Mouse (Mus musculus): ENCODE measurements around the gene Spata6. TPM values are rescaled to one million over a fixed set of nuclear protein-coding genes. Genes with fewer than 3 reads are reported as not detected.

Spata6 gene
- polyA plus RNA-seq, 1 experiment from 2014 or later: 18.6 TPM

DNA sequence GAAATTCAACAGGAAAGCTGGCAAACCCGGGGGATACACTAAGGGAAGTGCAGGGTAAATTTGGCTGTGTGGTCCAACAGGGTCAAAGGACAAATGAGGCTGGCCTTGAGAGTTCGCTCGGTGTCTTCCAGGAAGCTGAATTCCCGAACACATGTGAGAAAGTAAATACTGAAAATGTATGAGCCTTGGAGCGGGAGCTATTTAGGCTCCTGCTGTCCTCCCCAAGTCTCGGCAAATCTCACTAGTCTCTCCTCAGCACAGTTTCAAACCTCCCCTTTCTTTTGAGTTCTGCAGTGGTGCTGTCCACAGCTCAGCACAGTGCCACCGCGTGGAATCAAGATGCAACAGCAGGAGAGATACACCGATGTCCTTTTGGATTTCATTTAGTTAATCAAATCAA, 32.8 kb upstream of the Spata6 start:
- ATAC-seq (replicated peaks; ENCODE audit: insufficient number of reproducible peaks, low FRiP score, low TSS enrichment): peak; percentile 72

GRCm38 (mm10) chr4:111687613-111688012, 32.2 kb upstream of the Spata6 start:
- Histone ChIP-seq H3K4me3 (ENCODE audit: low read depth, low read length) (peak overlapping the region; percentile 29), H3K4me1 (ENCODE audit: control insufficient read depth, insufficient read depth, low read length) (peaks cover 2% of the 10 kb centered on the region; the same call in 1 of the 2 replicates), H3K9me3 (replicated peaks; ENCODE audit: control insufficient read depth, low read length) (no peaks in the 10 kb centered on the region), H3K27ac (ENCODE audit: low read depth, low read length) (no peak overlapping the region), H3K9ac (ENCODE audit: low read depth, low read length) (no peak overlapping the region), H3K27me3 (ENCODE audit: control insufficient read depth, insufficient read depth, low read length) (no peaks in the 10 kb centered on the region), H3K36me3 (ENCODE audit: control insufficient read depth, insufficient read depth, low read length) (no peaks in the 10 kb centered on the region), H3K4me2 (peak overlapping the region; percentile 61)
- ATAC-seq (replicated peaks; ENCODE audit: insufficient number of reproducible peaks, low FRiP score, low TSS enrichment): no peak
- 15% methylated on average over 6 of the region's 6 CpGs for WGBS (ENCODE audit: insufficient replicate concordance)

More for the DNA sequence above, 32.8 kb upstream of the Spata6 start:
- Histone ChIP-seq H3K9ac (ENCODE audit: low read depth, low read length) (no peak overlapping the region), H3K9me3 (replicated peaks; ENCODE audit: control insufficient read depth, low read length) (no peaks in the 10 kb centered on the region), H3K4me2 (peak overlapping the region; percentile 61), H3K4me1 (ENCODE audit: control insufficient read depth, insufficient read depth, low read length) (peaks cover 2% of the 10 kb centered on the region; the same call in 1 of the 2 replicates), H3K27ac (ENCODE audit: low read depth, low read length) (no peak overlapping the region), H3K36me3 (ENCODE audit: control insufficient read depth, insufficient read depth, low read length) (no peaks in the 10 kb centered on the region), H3K4me3 (ENCODE audit: low read depth, low read length) (peak overlapping the region; percentile 24; the same call in 1 of the 2 replicates), H3K27me3 (ENCODE audit: control insufficient read depth, insufficient read depth, low read length) (no peaks in the 10 kb centered on the region)
- WGBS (ENCODE audit: insufficient replicate concordance): 7% methylated on average over 9 of the region's 9 CpGs

GRCm38 (mm10) chr4:111691057-111691543, 28.7 kb upstream of the Spata6 start:
- H3K27ac ChIP-seq (ENCODE audit: low read depth, low read length): no peak overlapping the region
- WGBS (ENCODE audit: insufficient replicate concordance): 71% methylated on average over 5 of the region's 5 CpGs
- ATAC-seq (replicated peaks; ENCODE audit: insufficient number of reproducible peaks, low FRiP score, low TSS enrichment): no peak

GRCm38 (mm10) chr4:111701381-111701780, 18.4 kb upstream of the Spata6 start:
- Histone ChIP-seq H3K27me3 (ENCODE audit: control insufficient read depth, insufficient read depth, low read length) (no peaks in the 10 kb centered on the region), H3K9me3 (replicated peaks; ENCODE audit: control insufficient read depth, low read length) (no peaks in the 10 kb centered on the region), H3K4me3 (ENCODE audit: low read depth, low read length) (no peak overlapping the region), H3K9ac (ENCODE audit: low read depth, low read length) (no peak overlapping the region), H3K4me2 (no peak overlapping the region), H3K36me3 (ENCODE audit: control insufficient read depth, insufficient read depth, low read length) (no peaks in the 10 kb centered on the region), H3K27ac (ENCODE audit: low read depth, low read length) (no peak overlapping the region), H3K4me1 (ENCODE audit: control insufficient read depth, insufficient read depth, low read length) (no peaks in the 10 kb centered on the region)
- WGBS (ENCODE audit: insufficient replicate concordance): 29% methylated on average over 1 of the region's 1 CpGs
- no peak for ATAC-seq (replicated peaks; ENCODE audit: insufficient number of reproducible peaks, low FRiP score, low TSS enrichment)

More at GRCm38 (mm10) chr4:111691057-111691543, 28.7 kb upstream of the Spata6 start:
- Histone ChIP-seq H3K27me3 (ENCODE audit: control insufficient read depth, insufficient read depth, low read length) (no peaks in the 10 kb centered on the region), H3K36me3 (ENCODE audit: control insufficient read depth, insufficient read depth, low read length) (no peaks in the 10 kb centered on the region), H3K9me3 (replicated peaks; ENCODE audit: control insufficient read depth, low read length) (no peaks in the 10 kb centered on the region), H3K9ac (ENCODE audit: low read depth, low read length) (no peak overlapping the region), H3K4me2 (no peak overlapping the region), H3K4me3 (ENCODE audit: low read depth, low read length) (no peak overlapping the region), H3K4me1 (ENCODE audit: control insufficient read depth, insufficient read depth, low read length) (peaks cover 2% of the 10 kb centered on the region; the same call in 1 of the 2 replicates)

DNA sequence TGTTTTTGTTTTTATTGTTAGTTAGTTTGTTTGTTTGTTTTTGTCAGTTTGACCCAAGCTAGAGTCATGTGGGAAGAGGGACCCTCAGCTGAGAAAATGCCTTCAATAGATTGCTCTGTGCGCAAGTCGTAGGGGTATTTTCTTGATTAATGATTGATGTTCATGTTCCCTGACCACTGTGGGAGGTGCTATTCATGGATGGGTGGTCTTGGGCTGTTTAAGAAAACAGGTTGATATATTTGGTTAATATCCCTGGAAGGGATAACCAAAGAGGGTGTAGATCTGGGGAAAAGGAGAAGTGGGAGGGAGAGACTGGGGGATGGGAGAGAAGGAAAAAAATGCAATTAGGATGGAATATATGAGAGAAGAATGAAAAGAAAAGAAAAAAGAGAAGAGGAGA, 15.7 kb upstream of the Spata6 start:
- Histone ChIP-seq H3K9ac (ENCODE audit: low read depth, low read length) (no peak overlapping the region), H3K9me3 (replicated peaks; ENCODE audit: control insufficient read depth, low read length) (no peaks in the 10 kb centered on the region), H3K27me3 (ENCODE audit: control insufficient read depth, insufficient read depth, low read length) (no peaks in the 10 kb centered on the region), H3K36me3 (ENCODE audit: control insufficient read depth, insufficient read depth, low read length) (no peaks in the 10 kb centered on the region), H3K4me2 (no peak overlapping the region), H3K4me3 (ENCODE audit: low read depth, low read length) (no peak overlapping the region), H3K4me1 (ENCODE audit: control insufficient read depth, insufficient read depth, low read length) (no peaks in the 10 kb centered on the region), H3K27ac (ENCODE audit: low read depth, low read length) (no peak overlapping the region)
- no peak for ATAC-seq (replicated peaks; ENCODE audit: insufficient number of reproducible peaks, low FRiP score, low TSS enrichment)
- WGBS (ENCODE audit: insufficient replicate concordance): 90% methylated on average over 2 of the region's 2 CpGs

DNA sequence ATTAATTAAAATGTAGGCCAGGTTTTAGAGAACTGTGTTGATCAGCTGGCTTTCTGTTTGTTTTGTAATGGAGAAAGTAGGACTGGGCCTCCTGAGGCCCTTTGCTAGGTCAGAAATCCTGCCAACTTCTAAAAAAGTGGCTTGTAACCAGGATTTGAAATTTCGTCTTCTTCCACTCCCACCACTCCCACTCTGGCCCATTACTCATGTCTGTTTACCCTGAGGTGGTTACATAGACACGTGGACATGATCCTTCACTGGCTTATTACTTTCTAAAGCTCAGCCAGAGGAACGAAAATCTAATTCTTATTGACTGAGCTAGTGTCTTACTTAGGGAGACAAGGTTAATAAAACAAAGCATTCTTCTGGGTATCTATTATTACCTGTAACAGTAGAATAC, 14.8 kb upstream of the Spata6 start:
- H3K9ac ChIP-seq (ENCODE audit: low read depth, low read length): no peak overlapping the region
- H3K27ac ChIP-seq (ENCODE audit: low read depth, low read length): no peak overlapping the region
- H3K27me3 ChIP-seq (ENCODE audit: control insufficient read depth, insufficient read depth, low read length): no peaks in the 10 kb centered on the region
- no peak overlapping the region for H3K4me3 ChIP-seq (ENCODE audit: low read depth, low read length)
- no peaks in the 10 kb centered on the region for H3K36me3 ChIP-seq (ENCODE audit: control insufficient read depth, insufficient read depth, low read length)
- H3K4me2 ChIP-seq: no peak overlapping the region
- H3K4me1 ChIP-seq (ENCODE audit: control insufficient read depth, insufficient read depth, low read length): no peaks in the 10 kb centered on the region
- 74% methylated on average over 3 of the region's 3 CpGs for WGBS (ENCODE audit: insufficient replicate concordance)
- H3K9me3 ChIP-seq (replicated peaks; ENCODE audit: control insufficient read depth, low read length): no peaks in the 10 kb centered on the region
- no peak for ATAC-seq (replicated peaks; ENCODE audit: insufficient number of reproducible peaks, low FRiP score, low TSS enrichment)

DNA sequence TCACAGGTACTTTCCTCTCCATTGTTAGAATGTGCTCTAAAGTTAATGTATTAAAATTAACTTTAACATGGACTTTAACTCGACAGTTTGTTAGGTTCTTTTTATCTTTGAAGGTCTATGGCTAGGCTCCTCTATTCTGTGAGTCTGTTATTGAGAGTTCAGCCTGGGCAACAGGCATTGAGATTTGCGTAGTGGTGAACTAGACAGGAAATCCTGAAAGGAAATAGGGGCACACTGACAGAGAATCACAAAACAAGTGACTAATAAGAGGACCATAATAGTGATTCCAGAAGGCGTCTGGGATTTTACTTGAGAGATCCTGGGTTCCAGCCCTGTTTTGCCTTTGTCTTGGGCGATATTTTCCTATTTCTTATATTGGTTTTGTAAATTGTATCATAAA, 488 bp upstream of the Spata6 start:
- H3K4me2 ChIP-seq: peak overlapping the region; percentile 78
- H3K4me1 ChIP-seq (ENCODE audit: control insufficient read depth, insufficient read depth, low read length): peaks cover 3% of the 10 kb centered on the region; the same call in 1 of the 2 replicates
- 60% methylated on average over 4 of the region's 4 CpGs for WGBS (ENCODE audit: insufficient replicate concordance)
- peak overlapping the region; percentile 76 for H3K4me3 ChIP-seq (ENCODE audit: low read depth, low read length)
- H3K27me3 ChIP-seq (ENCODE audit: control insufficient read depth, insufficient read depth, low read length): no peaks in the 10 kb centered on the region
- no peaks in the 10 kb centered on the region for H3K36me3 ChIP-seq (ENCODE audit: control insufficient read depth, insufficient read depth, low read length)
- no peak for ATAC-seq (replicated peaks; ENCODE audit: insufficient number of reproducible peaks, low FRiP score, low TSS enrichment)
- H3K9me3 ChIP-seq (replicated peaks; ENCODE audit: control insufficient read depth, low read length): no peaks in the 10 kb centered on the region
- peak overlapping the region; percentile 77 for H3K27ac ChIP-seq (ENCODE audit: low read depth, low read length)
- peak overlapping the region; percentile 85; the same call in 1 of the 2 replicates for H3K9ac ChIP-seq (ENCODE audit: low read depth, low read length)

GRCm38 (mm10) chr4:111720662-111721003, 849 bp downstream of the Spata6 start:
- peak overlapping the region; percentile 85 for H3K9ac ChIP-seq (ENCODE audit: low read depth, low read length)
- ATAC-seq (replicated peaks; ENCODE audit: insufficient number of reproducible peaks, low FRiP score, low TSS enrichment): no peak
- H3K4me3 ChIP-seq (ENCODE audit: low read depth, low read length): peak overlapping the region; percentile 76
- no peaks in the 10 kb centered on the region for H3K36me3 ChIP-seq (ENCODE audit: control insufficient read depth, insufficient read depth, low read length)
- 18% methylated on average over 2 of the region's 2 CpGs for WGBS (ENCODE audit: insufficient replicate concordance)
- no peaks in the 10 kb centered on the region for H3K9me3 ChIP-seq (replicated peaks; ENCODE audit: control insufficient read depth, low read length)
- H3K4me1 ChIP-seq (ENCODE audit: control insufficient read depth, insufficient read depth, low read length): peaks cover 3% of the 10 kb centered on the region; the same call in 1 of the 2 replicates
- H3K27ac ChIP-seq (ENCODE audit: low read depth, low read length): peak overlapping the region; percentile 77
- no peaks in the 10 kb centered on the region for H3K27me3 ChIP-seq (ENCODE audit: control insufficient read depth, insufficient read depth, low read length)
- peak overlapping the region; percentile 78 for H3K4me2 ChIP-seq

All from heart, embryonic 11.5 days (tissue).